Mouse (Mus musculus) left cerebral cortex, adult 11 months (tissue): Measurements from ENCODE around the gene Kctd21.

Experiments
- DNase-seq: peaks from one replicate; pipeline ENCODE4 v3.0.0; 2022; ENCODE audit warnings: low spot score

Kctd21 gene

DNA sequence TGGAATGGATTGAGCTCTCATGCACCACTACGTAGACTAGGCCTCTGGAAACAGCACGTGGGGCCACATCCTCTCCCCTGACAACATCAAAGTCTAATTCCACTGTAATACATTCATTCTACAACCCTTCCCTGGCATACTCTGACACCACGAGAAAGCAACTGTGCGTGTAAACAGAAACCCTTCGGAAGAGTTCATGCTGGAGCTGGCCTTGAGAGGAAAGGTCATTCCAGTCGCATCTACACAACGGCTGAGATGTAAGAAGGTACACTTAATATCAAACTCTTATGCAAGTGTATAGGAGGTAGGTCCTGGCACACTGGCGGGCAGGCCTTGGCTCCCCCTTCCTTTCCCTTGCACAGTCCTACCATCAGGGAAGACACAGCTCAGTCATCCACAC lies 7.8 kb upstream of the Kctd21 start:
- no peak for DNase-seq

DNA sequence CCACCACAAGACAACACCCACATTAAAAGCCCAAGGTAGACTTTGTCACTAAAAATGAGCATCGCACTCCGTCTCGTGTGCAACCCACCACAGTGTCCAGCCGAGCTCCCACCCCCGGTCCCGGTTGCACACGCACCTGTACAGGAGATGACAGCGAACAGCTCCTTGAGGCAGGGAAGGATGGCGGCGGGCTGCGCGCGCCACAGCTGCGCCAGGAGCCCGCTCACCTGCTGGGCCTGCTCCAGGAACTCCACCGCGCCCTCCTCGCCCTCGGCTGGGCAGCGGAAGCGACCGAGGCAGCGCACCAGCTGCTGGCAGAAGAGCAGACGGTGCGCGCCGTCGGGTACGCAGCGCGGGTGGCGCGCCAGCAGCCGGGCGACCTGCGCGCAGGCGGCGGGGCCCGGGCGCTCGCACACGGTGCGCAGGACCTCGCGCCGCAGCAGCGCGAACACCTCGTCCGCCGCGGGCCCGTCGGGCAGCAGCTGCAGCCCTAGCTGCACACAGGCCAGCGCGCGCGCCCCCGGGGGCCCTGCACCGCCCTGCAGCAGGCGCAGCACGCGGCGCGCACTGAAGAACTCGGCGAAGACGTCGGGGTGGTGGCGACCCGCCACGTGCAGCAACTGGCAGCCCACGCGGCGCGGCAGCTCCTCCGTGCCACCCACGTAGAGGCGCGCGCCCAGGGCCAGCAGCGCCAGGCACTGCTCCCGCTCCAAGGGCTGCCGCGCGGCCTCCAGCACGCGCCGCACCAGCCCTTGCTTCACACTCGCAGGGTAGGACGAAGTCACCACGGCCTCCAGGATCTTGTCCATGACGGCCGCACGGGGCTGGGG lies 6.8 kb upstream of the Kctd21 start:
- DNase-seq: no peak

GRCm38 (mm10) chr7:97327376-97327775 lies 4.8 kb upstream of the Kctd21 start:
- DNase-seq: no peak

- no peak for DNase-seq
Observed at GRCm38 (mm10) chr7:97328891-97329588, 3.1 kb upstream of the Kctd21 start.

- no peak for DNase-seq
Observed at GRCm38 (mm10) chr7:97329676-97330075, 2.5 kb upstream of the Kctd21 start.

DNA sequence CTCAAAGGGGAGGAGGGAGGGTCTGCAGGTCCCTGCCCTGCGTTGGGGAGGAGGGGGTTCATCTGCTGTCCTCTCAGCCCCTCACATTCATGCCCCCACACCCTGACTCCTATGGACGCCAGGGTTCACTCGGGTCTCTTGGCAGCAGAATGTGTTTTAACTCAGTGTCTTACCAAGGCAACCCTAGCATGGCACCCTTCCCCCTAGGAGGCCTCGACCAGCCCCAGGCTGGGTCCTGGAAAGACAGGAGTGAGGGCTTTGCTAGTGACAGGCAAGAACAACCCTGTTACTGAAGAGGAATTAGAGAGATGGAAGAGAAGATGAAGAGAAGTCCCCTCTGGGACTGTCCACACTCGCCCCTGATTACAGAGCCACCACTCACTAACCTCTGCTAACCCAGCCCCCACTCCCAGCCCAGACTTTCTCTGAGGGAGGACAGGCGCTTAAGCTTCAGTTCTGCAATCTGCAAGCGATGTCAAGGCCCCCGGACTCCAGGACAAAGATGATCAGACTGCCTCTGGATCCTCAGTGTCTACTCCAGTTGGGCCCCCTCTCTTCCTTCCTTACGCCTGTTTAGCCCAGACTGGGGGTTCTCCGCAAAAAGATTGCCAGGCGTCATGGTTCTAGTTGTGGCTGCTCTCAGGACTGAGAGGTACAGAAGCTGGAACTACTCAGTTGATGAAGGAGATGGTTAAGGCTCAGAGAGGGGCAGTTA lies 1.0 kb upstream of the Kctd21 start:
- DNase-seq: no peak

DNA sequence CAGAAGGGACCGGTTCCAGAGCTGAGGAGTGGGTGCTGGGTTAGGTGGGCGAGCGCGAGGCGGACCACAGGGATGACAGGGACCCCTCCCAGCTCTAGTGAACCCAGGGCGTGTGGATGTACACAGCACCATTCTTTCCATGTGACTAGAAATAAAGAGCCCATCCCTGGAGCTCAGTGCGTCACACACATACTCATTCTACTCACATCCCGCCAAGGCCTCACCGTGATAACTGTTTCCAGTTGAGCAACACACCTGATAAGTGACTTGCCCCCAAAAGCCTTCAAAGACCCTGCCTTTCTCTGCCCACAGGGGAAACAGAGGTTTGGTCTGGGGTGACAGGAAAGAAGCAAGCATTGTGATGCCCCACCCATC lies 527 bp downstream of the Kctd21 start:
- DNase-seq: no peak

DNA sequence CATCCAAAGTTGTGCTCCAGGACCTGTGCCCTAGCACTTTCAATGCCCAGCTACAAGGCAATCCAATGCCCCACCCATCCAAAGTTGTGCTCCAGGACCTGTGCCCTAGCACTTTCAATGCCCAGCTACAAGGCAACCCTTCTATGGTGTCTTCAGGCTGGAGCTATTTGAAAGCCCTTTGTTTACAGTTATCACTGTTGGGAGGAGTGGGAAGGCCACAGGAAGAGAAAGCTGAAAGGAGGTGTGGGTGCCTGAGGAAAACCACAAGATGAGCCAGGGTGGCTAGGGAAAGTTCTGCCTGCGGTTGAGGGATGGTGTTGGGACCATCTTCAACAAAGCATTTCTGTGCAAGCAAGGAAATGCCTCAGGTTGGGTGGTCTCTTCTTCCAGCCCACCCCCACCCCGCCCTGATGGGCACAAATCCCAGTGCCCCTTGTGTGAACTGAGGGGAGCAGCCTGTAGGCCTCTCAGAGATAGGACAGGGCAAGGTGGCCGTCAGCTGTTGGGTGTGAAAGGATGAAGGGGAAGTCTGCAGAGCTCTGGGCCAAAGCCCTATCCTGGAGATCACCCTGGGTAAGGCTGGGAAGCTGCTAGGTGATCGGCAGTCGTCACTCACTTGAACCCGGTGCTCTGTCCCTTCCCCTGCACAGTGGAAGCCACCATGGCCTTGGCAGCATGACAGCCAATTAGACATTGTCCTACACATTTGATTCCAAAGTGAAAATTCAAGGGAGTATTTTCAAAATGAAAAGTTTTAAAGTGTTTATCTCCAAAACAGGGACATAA lies 1.2 kb downstream of the Kctd21 start:
- DNase-seq: no peak

GRCm38 (mm10) chr7:97334406-97334805 lies 2.3 kb downstream of the Kctd21 start:
- DNase-seq: no peak

DNA sequence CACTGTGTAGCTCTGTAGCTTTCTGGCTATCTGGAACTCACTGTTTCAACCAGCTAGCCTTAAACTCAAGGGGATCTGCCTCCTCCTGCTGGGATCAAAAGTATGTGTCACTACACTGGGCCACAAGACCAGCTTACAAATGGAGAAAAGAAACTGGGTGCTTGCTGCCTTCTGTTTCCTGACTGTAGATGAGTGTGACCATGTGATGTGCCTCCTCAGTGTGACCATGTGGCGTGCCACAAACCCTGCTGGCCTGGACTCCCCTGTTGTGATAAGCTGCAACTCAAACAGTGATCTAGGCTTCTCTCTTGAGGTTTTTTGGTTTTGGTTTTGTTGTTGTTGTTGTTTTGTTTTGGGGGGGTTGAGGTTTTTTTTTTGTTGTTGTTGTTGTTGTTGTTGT lies 4.6 kb downstream of the Kctd21 start:
- DNase-seq: no peak

- DNase-seq: no peak
Observed at GRCm38 (mm10) chr7:97338593-97338992, 6.5 kb downstream of the Kctd21 start.

GRCm38 (mm10) chr7:97339623-97340022 lies 7.5 kb downstream of the Kctd21 start:
- no peak for DNase-seq

- DNase-seq: no peak
Observed at GRCm38 (mm10) chr7:97340907-97341849, 9.1 kb downstream of the Kctd21 start.

DNA sequence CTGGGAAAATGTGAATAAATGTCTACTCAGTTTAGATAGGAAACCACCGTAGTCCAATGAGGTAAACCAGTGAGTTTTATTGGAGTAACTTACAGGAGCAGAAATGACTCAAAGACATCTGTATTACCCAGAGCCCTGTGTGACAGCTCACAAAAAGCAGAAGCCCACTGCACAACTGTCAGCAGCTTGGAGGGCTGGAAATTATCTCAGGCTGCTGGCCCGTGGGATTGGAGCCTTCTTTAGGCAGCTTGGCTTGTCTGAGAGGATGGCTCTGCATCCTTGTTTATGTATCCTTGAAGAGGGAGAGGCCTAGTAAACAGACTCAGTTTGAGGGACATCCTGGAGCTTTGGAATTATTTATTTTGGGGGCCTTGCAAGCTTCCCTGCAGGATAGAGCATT lies 10.8 kb downstream of the Kctd21 start:
- no peak for DNase-seq

- no peak for DNase-seq
Observed at GRCm38 (mm10) chr7:97344655-97345054, 12.5 kb downstream of the Kctd21 start.

DNA sequence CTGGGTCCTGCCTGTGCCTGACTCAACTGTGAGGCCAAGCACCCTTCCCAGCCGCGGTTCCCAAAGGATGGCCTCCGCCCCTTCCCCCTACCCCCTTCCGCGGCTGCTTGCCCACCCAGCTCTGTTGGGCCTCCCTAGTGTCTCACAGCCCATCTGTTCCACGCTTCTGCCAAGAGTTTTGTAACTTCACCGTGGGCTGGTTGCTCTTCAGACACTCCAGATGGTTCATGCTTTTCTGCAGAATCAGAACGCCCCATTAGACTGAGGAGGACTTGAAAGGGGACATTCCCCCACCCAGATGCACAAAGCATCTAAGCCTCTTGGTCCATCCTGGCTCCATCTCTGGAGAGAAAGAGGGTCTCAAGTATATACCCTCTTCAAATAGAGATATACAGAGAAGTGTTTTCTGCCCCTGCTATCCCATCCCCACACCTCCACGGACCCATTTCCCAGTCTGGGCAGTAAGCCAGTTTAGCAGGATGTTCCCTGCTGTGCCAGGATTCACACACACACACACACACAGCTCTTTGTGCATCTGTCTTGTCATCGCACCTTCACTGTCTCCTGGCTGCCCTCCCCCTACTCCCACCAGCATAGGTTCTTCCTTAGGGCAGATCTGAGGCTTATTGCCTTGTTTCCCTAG lies 13.2 kb downstream of the Kctd21 start:
- no peak for DNase-seq

DNA sequence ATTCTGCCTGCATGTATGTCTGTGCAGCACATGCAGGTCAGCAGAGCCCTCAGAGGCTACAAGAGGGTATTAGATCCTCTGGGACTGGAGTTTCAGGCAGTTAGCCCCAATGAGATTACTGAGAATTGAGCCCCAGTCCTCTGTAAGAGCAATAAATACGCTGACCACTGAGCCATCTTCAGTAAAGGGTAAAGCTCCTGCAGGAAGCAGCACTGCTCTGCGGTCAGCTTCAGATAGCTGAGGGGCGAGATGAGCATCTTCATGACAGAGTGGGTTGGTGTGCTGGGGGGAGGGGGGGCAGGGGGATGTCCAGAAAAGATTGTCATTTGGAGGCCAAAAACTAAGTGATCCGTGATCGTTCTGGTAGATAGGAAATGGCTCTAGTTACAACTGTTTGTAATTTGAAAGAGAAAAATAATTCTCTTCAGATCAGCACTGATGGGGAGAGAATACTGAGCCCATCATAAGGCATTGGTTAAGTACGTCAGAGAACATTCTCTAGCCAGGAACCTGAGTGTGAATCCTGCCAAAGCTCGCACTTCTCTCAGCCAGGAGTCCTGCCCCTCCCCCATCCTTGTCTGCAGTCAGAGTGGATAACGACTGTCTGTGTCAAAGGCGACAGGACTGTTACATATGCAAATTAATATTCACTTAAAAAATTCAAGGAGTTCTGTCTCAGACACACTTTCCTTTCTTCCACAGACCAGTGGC lies 14.1 kb downstream of the Kctd21 start:
- no peak for DNase-seq

- no peak for DNase-seq
Observed at GRCm38 (mm10) chr7:97346822-97347166, 14.7 kb downstream of the Kctd21 start.

- DNase-seq: no peak
Observed at GRCm38 (mm10) chr7:97347464-97347863, 15.3 kb downstream of the Kctd21 start.

- DNase-seq: no peak
Observed at GRCm38 (mm10) chr7:97348318-97348717, 16.2 kb downstream of the Kctd21 start.
